Mouse (Mus musculus) hindbrain, embryonic 11.5 days (tissue): ENCODE measurements at regions not wholly inside any gene's neighbourhood (a gene's known extent, or its start where the extent isn't known, plus 50 kb on each side); places are given as distances from the start of the nearest gene placed in this dataset.
A peak's percentile ranks its signal among the peaks of the same experiment; 100 is the strongest.

Experiments used
- ATAC-seq: fragments of 200-750 bp; cut with Nextera tagmentation; 2 replicates; pipeline ENCODE4 v1.8.0; 2017; ENCODE audit warnings: mild to moderate bottlenecking, moderate TSS enrichment, moderate library complexity; ENCODE audit not compliant: low FRiP score
- DNase-seq: peaks from one replicate; pipeline ENCODE4 v3.0.0-alpha.2; 2015; ENCODE audit warnings: low spot score
- H3K27ac ChIP-seq: fragments of 300-500 bp; sonication (generic); 2 replicates; pipeline ENCODE4 v1.5.1; 2014; ENCODE audit warnings: mild to moderate bottlenecking, low read depth, low read length
- H3K27me3 ChIP-seq: fragments of 300-500 bp; sonication (generic); 2 replicates; pipeline ENCODE4 v1.6.1; 2014; ENCODE audit warnings: mild to moderate bottlenecking, low read length, moderate library complexity, mixed read lengths; ENCODE audit not compliant: control insufficient read depth, insufficient read depth
- H3K36me3 ChIP-seq: fragments of 300-500 bp; sonication (generic); 2 replicates; pipeline ENCODE4 v1.6.1; 2014; ENCODE audit warnings: mild to moderate bottlenecking, low read length, moderate library complexity, mixed read lengths; ENCODE audit not compliant: control insufficient read depth, insufficient read depth
- H3K4me1 ChIP-seq: fragments of 300-500 bp; sonication (generic); replicated peaks from 2 replicates; pipeline ENCODE4 v1.6.1; 2014; ENCODE audit warnings: low read length, mixed read lengths; ENCODE audit not compliant: control insufficient read depth, insufficient read depth
- H3K4me2 ChIP-seq: fragments of 300-500 bp; sonication (generic); replicated peaks from 2 replicates; pipeline ENCODE4 v1.6.1; 2014; ENCODE audit warnings: mild to moderate bottlenecking, low read depth, low read length
- H3K4me3 ChIP-seq: fragments of 300-500 bp; sonication (generic); 2 replicates; pipeline ENCODE4 v1.5.1; 2014; ENCODE audit warnings: low read depth, low read length
- H3K9ac ChIP-seq: fragments of 300-500 bp; sonication (generic); 2 replicates; pipeline ENCODE4 v1.6.1; 2014; ENCODE audit warnings: low read depth, low read length
- H3K9me3 ChIP-seq: fragments of 300-500 bp; sonication (generic); 2 replicates; pipeline ENCODE4 v1.6.1; 2016; ENCODE audit warnings: low read length; ENCODE audit not compliant: control insufficient read depth
- WGBS: fragments of 180-500 bp; shearing (Covaris S2); extraction: QIAGEN DNeasy Blood & Tissue Kit; methylation state at CpG from one replicate; pipeline ENCODE4 v1.1.7; 2014; 5-methylcytosine and 5-hydroxymethylcytosine counted together

DNA sequence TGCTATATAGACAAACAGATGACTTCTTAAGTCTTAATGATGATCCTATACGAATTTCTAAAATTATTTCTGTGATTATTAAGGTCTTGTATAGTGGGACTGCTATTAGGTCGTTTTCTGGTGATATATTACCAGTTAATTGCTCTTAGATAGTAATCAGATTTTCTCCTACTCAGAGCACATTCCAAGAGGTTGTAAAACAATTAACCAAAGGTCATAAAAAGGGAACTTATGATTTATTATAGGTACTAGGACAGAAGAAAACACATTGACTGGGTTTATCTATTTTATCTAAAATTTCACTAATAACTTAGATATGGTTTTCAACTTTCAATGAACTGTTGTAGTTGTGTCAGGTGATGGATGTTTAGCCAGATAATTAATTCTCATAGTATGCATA is 1536.6 kb upstream of the Sel1l start:
- Histone ChIP-seq H3K27ac (no peak overlapping the region), H3K36me3 (no peaks in the 10 kb centered on the region), H3K9ac (no peak overlapping the region), H3K4me2 (no peak overlapping the region), H3K27me3 (no peaks in the 10 kb centered on the region), H3K4me1 (no peaks in the 10 kb centered on the region), H3K4me3 (no peak overlapping the region), H3K9me3 (no peaks in the 10 kb centered on the region)
- 54% methylated on average over 2 of the region's 2 CpGs for WGBS
- DNase-seq, result no peak
- no peak for ATAC-seq

DNA sequence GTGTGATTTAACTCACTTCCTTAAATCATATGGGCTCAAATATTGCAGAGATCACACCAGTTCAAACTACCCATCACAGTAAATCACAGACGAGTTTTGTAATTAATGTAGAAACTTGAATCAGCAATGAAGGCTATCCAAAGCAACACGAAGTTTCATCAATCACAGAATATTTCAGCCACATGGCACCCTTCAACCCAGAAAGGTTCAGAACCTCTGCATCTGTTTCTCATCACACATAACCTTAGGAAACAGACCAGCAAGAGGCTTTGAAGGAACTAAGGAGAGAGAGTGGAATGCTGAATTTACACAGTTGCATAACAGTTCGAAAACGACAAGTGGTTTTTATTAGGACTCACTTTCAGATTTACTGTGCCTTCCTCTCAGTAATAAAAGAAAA is 1494.0 kb upstream of the Sel1l start:
- peak; percentile 5 for DNase-seq
- H3K27me3 ChIP-seq, result no peaks in the 10 kb centered on the region
- no peaks in the 10 kb centered on the region for H3K4me1 ChIP-seq
- no peaks in the 10 kb centered on the region for H3K9me3 ChIP-seq
- no peak overlapping the region for H3K4me3 ChIP-seq
- H3K27ac ChIP-seq, result no peak overlapping the region
- no peaks in the 10 kb centered on the region for H3K36me3 ChIP-seq
- H3K4me2 ChIP-seq, result no peak overlapping the region
- 78% methylated on average over 4 of the region's 4 CpGs for WGBS
- ATAC-seq, result no peak
- no peak overlapping the region for H3K9ac ChIP-seq

DNA sequence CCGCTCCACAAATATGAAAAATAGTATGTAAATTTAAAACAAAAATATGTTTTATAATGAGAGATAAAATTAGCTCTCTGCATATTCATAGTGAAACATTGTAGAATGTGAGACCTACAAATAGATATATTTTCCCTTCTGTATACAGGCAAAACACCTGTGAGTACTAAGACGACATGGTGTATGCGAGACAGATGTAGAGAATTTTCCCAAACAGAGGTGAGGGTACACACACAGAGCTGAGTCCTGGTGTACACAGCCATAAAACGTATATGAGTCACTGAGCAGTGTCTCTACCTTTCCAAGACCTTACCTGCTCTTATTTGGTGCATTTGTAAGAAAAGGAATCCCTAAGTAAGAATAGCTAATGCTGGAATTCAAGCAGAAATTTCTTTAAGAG is 1493.6 kb upstream of the Sel1l start:
- DNase-seq, result peak; percentile 2
- no peak overlapping the region for H3K4me2 ChIP-seq
- no peaks in the 10 kb centered on the region for H3K9me3 ChIP-seq
- H3K27me3 ChIP-seq, result no peaks in the 10 kb centered on the region
- ATAC-seq, result no peak
- H3K36me3 ChIP-seq, result no peaks in the 10 kb centered on the region
- H3K27ac ChIP-seq, result no peak overlapping the region
- WGBS, result 76% methylated on average over 4 of the region's 4 CpGs
- H3K9ac ChIP-seq, result no peak overlapping the region
- no peak overlapping the region for H3K4me3 ChIP-seq
- no peaks in the 10 kb centered on the region for H3K4me1 ChIP-seq

DNA sequence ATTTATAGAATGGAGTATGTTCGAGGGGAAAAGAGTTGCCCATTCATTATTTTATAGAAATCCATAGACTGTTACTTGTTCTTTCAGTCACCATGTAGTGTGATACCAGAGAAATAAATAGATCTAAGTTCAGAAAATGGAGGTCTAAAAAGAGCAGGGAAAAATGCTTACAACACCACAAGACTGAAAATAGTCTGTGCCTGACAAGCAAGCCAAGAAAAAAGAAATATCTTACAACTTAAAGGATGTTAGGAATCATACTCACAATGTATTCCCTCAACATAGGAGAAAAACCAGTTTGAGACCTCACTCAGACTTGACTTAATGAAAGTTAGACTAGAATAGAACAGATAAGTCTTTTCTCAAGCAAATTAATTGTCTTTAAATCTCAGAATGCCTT is 1486.6 kb upstream of the Sel1l start:
- Histone ChIP-seq H3K27ac (no peak overlapping the region), H3K9me3 (no peaks in the 10 kb centered on the region), H3K4me3 (no peak overlapping the region), H3K9ac (no peak overlapping the region), H3K27me3 (no peaks in the 10 kb centered on the region), H3K4me2 (no peak overlapping the region), H3K4me1 (no peaks in the 10 kb centered on the region), H3K36me3 (no peaks in the 10 kb centered on the region)
- WGBS, result 100% methylated on average over 1 of the region's 1 CpGs
- DNase-seq (no peak), ATAC-seq (no peak)

DNA sequence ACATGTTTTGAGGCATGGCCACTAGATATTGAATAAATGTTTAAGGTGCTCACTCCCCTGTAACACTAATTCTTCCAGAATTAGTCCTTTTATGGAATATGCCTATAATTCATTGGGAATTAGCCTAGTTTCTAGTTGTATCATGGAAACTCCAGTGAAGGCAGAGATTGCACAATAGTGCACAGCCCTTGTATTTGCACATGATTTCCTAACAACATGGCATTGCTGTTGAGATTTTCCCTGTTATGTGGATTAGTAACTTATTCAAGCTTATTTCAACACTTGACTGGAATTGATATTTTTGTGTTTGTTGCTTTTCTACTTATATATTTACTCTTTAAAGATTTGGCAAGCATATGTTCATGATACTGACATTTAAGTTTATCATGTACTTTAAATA is 1463.3 kb upstream of the Sel1l start:
- H3K4me3 ChIP-seq, result no peak overlapping the region
- no peaks in the 10 kb centered on the region for H3K4me1 ChIP-seq
- no peaks in the 10 kb centered on the region for H3K9me3 ChIP-seq
- no peaks in the 10 kb centered on the region for H3K27me3 ChIP-seq
- H3K36me3 ChIP-seq, result no peaks in the 10 kb centered on the region
- H3K4me2 ChIP-seq, result no peak overlapping the region
- no peak for ATAC-seq
- no peak overlapping the region for H3K27ac ChIP-seq
- H3K9ac ChIP-seq, result no peak overlapping the region
- DNase-seq, result no peak

DNA sequence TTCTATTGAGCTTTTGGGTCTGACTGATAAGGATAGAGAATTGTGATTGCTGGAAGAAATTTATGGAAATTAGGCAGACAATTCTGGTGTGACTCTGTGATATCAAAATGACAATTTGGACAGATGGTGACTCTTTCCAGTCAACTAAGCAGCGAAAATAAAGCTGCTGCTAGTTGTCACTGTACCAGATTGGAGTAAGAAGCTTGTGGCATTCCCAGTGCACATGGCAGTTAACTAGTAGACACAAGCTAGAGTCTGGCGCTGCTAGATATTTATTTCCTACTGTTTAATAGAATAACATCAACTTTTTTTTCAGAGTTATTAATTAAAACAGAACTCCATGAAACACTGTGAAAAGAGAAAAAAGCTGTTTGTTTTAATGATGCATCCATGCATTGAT is 1432.9 kb upstream of the Sel1l start:
- ATAC-seq (no peak), DNase-seq (no peak)
- H3K4me3 ChIP-seq, result no peak overlapping the region
- H3K9ac ChIP-seq, result no peak overlapping the region
- H3K4me1 ChIP-seq, result no peaks in the 10 kb centered on the region
- H3K27me3 ChIP-seq, result no peaks in the 10 kb centered on the region
- H3K9me3 ChIP-seq, result no peaks in the 10 kb centered on the region
- H3K36me3 ChIP-seq, result no peaks in the 10 kb centered on the region
- WGBS, result 81% methylated on average over 2 of the region's 2 CpGs
- no peak overlapping the region for H3K27ac ChIP-seq
- H3K4me2 ChIP-seq, result no peak overlapping the region

DNA sequence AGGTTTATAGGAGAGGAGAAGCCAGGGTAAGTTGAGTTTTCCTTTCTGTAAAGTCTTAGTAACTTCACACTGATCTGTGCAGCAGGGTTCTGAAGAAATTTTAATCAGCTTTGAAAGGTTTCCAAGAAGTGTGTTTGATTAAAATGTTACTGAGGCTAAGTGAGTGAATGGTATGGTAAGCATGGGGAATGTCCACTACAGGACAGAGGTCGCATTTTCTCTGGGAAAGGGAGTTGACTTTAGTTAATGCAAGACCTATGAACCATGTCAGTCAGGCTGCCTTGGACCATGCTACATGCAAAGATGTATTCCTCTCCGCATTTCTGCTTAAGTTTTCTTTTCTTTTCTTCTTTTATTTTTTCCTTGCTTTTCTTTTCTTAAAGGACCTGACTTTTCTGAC is 1424.7 kb upstream of the Sel1l start:
- Histone ChIP-seq H3K9ac (no peak overlapping the region), H3K4me3 (no peak overlapping the region), H3K27me3 (no peaks in the 10 kb centered on the region), H3K4me2 (no peak overlapping the region), H3K27ac (no peak overlapping the region), H3K9me3 (no peaks in the 10 kb centered on the region), H3K36me3 (no peaks in the 10 kb centered on the region), H3K4me1 (no peaks in the 10 kb centered on the region)
- ATAC-seq (no peak), DNase-seq (no peak)
- WGBS, result 80% methylated on average over 2 of the region's 2 CpGs

DNA sequence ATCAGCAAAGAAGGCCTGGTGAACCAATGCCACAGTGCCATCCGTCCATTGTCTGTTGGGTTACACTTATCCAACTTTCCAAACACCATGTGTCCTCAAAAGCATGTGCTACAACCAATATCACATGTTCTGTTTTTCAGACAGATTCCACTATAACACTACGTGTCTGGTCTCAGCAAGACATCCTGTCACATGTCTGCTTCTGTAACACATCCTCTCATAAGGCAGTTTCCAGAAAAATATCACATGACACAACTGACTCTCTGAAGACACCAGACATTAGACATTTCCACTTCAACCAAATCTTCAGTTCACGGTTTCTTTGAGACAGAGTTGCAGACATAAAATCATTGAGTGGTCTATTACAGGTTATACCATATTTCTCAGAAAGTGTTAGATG is 1381.3 kb upstream of the Sel1l start:
- H3K4me1 ChIP-seq, result no peaks in the 10 kb centered on the region
- WGBS, result 86% methylated on average over 3 of the region's 3 CpGs

DNA sequence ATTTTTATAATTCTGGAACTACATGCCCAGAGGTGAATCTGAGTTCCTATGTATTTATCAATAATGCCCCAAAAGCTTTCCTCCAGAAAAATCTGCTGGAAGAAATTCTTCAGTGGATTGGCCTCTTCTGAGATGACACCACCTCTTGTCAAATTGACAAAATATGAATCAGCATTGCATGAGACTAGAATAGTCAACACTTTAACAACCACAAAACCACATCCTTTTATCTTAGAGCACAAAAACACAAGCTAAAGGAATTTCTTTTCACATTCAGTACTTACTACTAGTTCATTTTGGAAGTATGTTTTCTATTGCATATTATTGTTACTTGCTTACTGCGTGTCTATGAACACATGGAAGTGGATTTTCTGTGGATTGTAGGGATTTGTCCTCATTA is 1377.9 kb upstream of the Sel1l start:
- ATAC-seq, result no peak

More for the DNA sequence above, 1381.3 kb upstream of the Sel1l start:
- Histone ChIP-seq H3K4me2 (no peak overlapping the region), H3K27ac (no peak overlapping the region), H3K4me3 (no peak overlapping the region), H3K9ac (no peak overlapping the region), H3K9me3 (no peaks in the 10 kb centered on the region), H3K36me3 (no peaks in the 10 kb centered on the region), H3K27me3 (no peaks in the 10 kb centered on the region)
- DNase-seq, result no peak
- no peak for ATAC-seq

More for the DNA sequence above, 1377.9 kb upstream of the Sel1l start:
- Histone ChIP-seq H3K36me3 (no peaks in the 10 kb centered on the region), H3K27me3 (no peaks in the 10 kb centered on the region), H3K27ac (no peak overlapping the region), H3K4me3 (no peak overlapping the region), H3K9me3 (no peaks in the 10 kb centered on the region), H3K4me2 (no peak overlapping the region), H3K9ac (no peak overlapping the region), H3K4me1 (no peaks in the 10 kb centered on the region)
- DNase-seq, result no peak
- 86% methylated on average over 1 of the region's 1 CpGs for WGBS
